In genomic region chr9:44468224-44468623, GRCm38 (mm10) we compare ENCODE assay signal across 25 mouse cellular contexts. TPM values are rescaled to one million over a fixed set of nuclear protein-coding genes. Genes with fewer than 3 reads are reported as not detected.
DNase-seq lines count a peak whose midpoint lies in the region; ATAC-seq and TF ChIP-seq lines count a peak whose summit lies in the region.
"Had no signal": no experiment of that assay in that cellular context is flagged by ENCODE, and none has a peak within 500 bp of the region (broad histone marks: within the 10 kb centered on the region; RNA-seq: fewer than 3 reads in every experiment).

No protein-coding gene starts in this region.

- peak; percentile 83 for DNase-seq in kidney, adult 2 months
- DNase-seq in kidney, postnatal 4 days, result no peak
- DNase-seq in kidney, postnatal 14 days, result peak; percentile 43
- DNase-seq in midbrain, postnatal 0 days (ENCODE audit: low spot score), result no peak
- no peak for DNase-seq in heart, adult 11 months
- no peak for DNase-seq in gastrocnemius, adult 8-10 months (ENCODE audit: low spot score in 2 of 2)
- DNase-seq: adrenal gland, adult 8-10 months; cerebellum, adult 8-10 months; gastrocnemius, postnatal 10 days; heart, adult 18-20 months; lung, adult 18-20 months; lung, postnatal 14 days; right cerebral cortex, postnatal 25 days had no signal

- no peaks in the 10 kb centered on the region for H3K36me3 ChIP-seq in kidney, adult 2 months (ENCODE audit: control insufficient read depth, insufficient read depth, low read length)
- H3K36me3 ChIP-seq in intestine, postnatal 0 days (ENCODE audit: control insufficient read depth, insufficient read depth), result no peaks in the 10 kb centered on the region
- H3K36me3 ChIP-seq in midbrain, postnatal 0 days (ENCODE audit: insufficient read depth, low read length), result no peaks in the 10 kb centered on the region
- H3K36me3 ChIP-seq: forebrain, embryonic 10.5 days; heart, embryonic 13.5 days had no signal

- no peak for TF ChIP-seq POLR2A in kidney, adult 2 months (IDR thresholded peaks at IDR 0.05; ENCODE audit: low read depth, low read length)

- WGBS in kidney, adult 2 months, result 37% methylated on average over 7 of the region's 7 CpGs
- 28% methylated on average over 7 of the region's 7 CpGs for WGBS in intestine, postnatal 0 days
- WGBS in midbrain, postnatal 0 days, result 42% methylated on average over 7 of the region's 7 CpGs

- no peak overlapping the region; the same call in 1 of the 2 replicates for H3K4me2 ChIP-seq in intestine, postnatal 0 days (replicated peaks; ENCODE audit: low read depth)
- no peak overlapping the region for H3K4me2 ChIP-seq in midbrain, postnatal 0 days (ENCODE audit: low read depth, low read length, poor library complexity, severe bottlenecking)
- H3K4me2 ChIP-seq: heart, embryonic 13.5 days; liver, embryonic 11.5 days had no signal

- H3K4me3 ChIP-seq in kidney, adult 2 months (ENCODE audit: insufficient read depth, low read depth, low read length), result no peak overlapping the region
- no peak overlapping the region for H3K4me3 ChIP-seq in intestine, postnatal 0 days (ENCODE audit: low read depth, low read length)
- no peak overlapping the region for H3K4me3 ChIP-seq in midbrain, postnatal 0 days (ENCODE audit: low read depth, low read length)
- H3K4me3 ChIP-seq: forebrain, embryonic 10.5 days; heart, embryonic 13.5 days; megakaryocyte, embryonic 14.5 days had no signal

- peaks cover 5% of the 10 kb centered on the region; the same call in 1 of the 2 replicates for H3K4me1 ChIP-seq in kidney, adult 2 months (ENCODE audit: control insufficient read depth, insufficient read depth, low read length)
- H3K4me1 ChIP-seq in intestine, postnatal 0 days (replicated peaks; ENCODE audit: control insufficient read depth, insufficient read depth, low read length), result no peaks in the 10 kb centered on the region; the same call in 1 of the 2 replicates
- peaks cover 16% of the 10 kb centered on the region for H3K4me1 ChIP-seq in midbrain, postnatal 0 days (ENCODE audit: insufficient read depth, low read length)
- H3K4me1 ChIP-seq: heart, embryonic 13.5 days had no signal

- no peaks in the 10 kb centered on the region for H3K27me3 ChIP-seq in kidney, adult 2 months (replicated peaks; ENCODE audit: control insufficient read depth, insufficient read depth, low read length)
- H3K27me3 ChIP-seq in intestine, postnatal 0 days (replicated peaks; ENCODE audit: control insufficient read depth, insufficient read depth, low read length), result no peaks in the 10 kb centered on the region
- no peaks in the 10 kb centered on the region for H3K27me3 ChIP-seq in midbrain, postnatal 0 days (ENCODE audit: insufficient read depth, low read length)

- H3K9ac ChIP-seq in intestine, postnatal 0 days (ENCODE audit: low read depth, low read length), result no peak overlapping the region
- H3K9ac ChIP-seq in midbrain, postnatal 0 days (replicated peaks; ENCODE audit: low read length, poor library complexity, severe bottlenecking), result no peak overlapping the region
- H3K9ac ChIP-seq: heart, embryonic 13.5 days had no signal

- TF ChIP-seq CTCF in kidney, adult 2 months (conservative IDR thresholded peaks at IDR 0.05; ENCODE audit: insufficient read depth, insufficient read length, low read depth, low read length), result no peak
- TF ChIP-seq CTCF in intestine, postnatal 0 days (IDR thresholded peaks at IDR 0.05; ENCODE audit: low read depth), result no peak
- no peak for TF ChIP-seq CTCF in midbrain, postnatal 0 days (IDR thresholded peaks at IDR 0.05)

- no peak overlapping the region for H3K27ac ChIP-seq in kidney, adult 2 months (ENCODE audit: insufficient read depth, low read depth, low read length)
- H3K27ac ChIP-seq in intestine, postnatal 0 days (ENCODE audit: low read depth, low read length), result no peak overlapping the region
- peak overlapping the region; percentile 86 for H3K27ac ChIP-seq in midbrain, postnatal 0 days (ENCODE audit: low read depth, low read length)
- H3K27ac ChIP-seq: forebrain, embryonic 10.5 days; heart, embryonic 13.5 days had no signal

- ATAC-seq in intestine, postnatal 0 days, result peak; percentile 47
- ATAC-seq in midbrain, postnatal 0 days (ENCODE audit: low FRiP score), result no peak

- H3K9me3 ChIP-seq in intestine, postnatal 0 days (ENCODE audit: control insufficient read depth), result no peaks in the 10 kb centered on the region
- H3K9me3 ChIP-seq in midbrain, postnatal 0 days (ENCODE audit: low read length), result no peaks in the 10 kb centered on the region
- H3K9me3 ChIP-seq: forebrain, embryonic 10.5 days; heart, embryonic 13.5 days had no signal

RNA-seq across cellular contexts. Expression of gene Upk2, which starts 13.4 kb away (rescaled TPM):
- 9.0 and 11.6 TPM in 2 replicates for polyA plus RNA-seq in kidney, adult 2 months (2012; rRNA removed)
- not detected in 2 replicates for polyA plus RNA-seq in intestine, postnatal 0 days (2015; fragmentation: Nextera tagmentation; extraction: Ambion mirVana)
- not detected in 2 replicates for total RNA-seq in midbrain, postnatal 0 days (2014; rRNA removed)
- not detected in 2 replicates for polyA plus RNA-seq in midbrain, postnatal 0 days (2015; fragmentation: Nextera tagmentation; extraction: Ambion mirVana)
- under 1 TPM in 2 of 4 experiments, not detected in 2; 0.29 to 0.54 TPM for total RNA-seq in gastrocnemius, adult 8-10 months (2022)
- total RNA-seq: adrenal gland, adult 8-10 months; heart, adult 18-20 months; heart, postnatal 25 days; layer of hippocampus, adult 8-10 months; left cerebral cortex, adult 18-20 months had no signal
- polyA plus RNA-seq: forebrain, embryonic 10.5 days; heart, embryonic 13.5 days; liver, embryonic 11.5 days; neural tube, embryonic 14.5 days had no signal

RNA-seq across cellular contexts. Expression of gene Bcl9l, which starts 14.4 kb away (rescaled TPM):
- 23.1 and 25.1 TPM in 2 replicates for polyA plus RNA-seq in kidney, adult 2 months (2012; rRNA removed)
- polyA plus RNA-seq in intestine, postnatal 0 days (2015; fragmentation: Nextera tagmentation; extraction: Ambion mirVana), result 4.8 and 4.9 TPM in 2 replicates
- 42.1 and 61.1 TPM in 2 replicates for total RNA-seq in midbrain, postnatal 0 days (2014; rRNA removed)
- polyA plus RNA-seq in midbrain, postnatal 0 days (2015; fragmentation: Nextera tagmentation; extraction: Ambion mirVana), result 10.0 and 10.4 TPM in 2 replicates
- 10 to 100 TPM; 36.4 to 43.8 (median 41.7) TPM for total RNA-seq in gastrocnemius, adult 8-10 months (2022)

RNA-seq across cellular contexts. Expression of gene Foxr1, which starts 27.3 kb away (rescaled TPM):
- polyA plus RNA-seq in kidney, adult 2 months (2012; rRNA removed), result not detected in 2 replicates
- polyA plus RNA-seq in intestine, postnatal 0 days (2015; fragmentation: Nextera tagmentation; extraction: Ambion mirVana), result not detected in 2 replicates
- not detected in 2 replicates for total RNA-seq in midbrain, postnatal 0 days (2014; rRNA removed)
- not detected in 2 replicates for polyA plus RNA-seq in midbrain, postnatal 0 days (2015; fragmentation: Nextera tagmentation; extraction: Ambion mirVana)
- not detected for total RNA-seq in gastrocnemius, adult 8-10 months (2022)
- total RNA-seq: adrenal gland, adult 8-10 months; gastrocnemius, postnatal 10 days; heart, adult 18-20 months; heart, postnatal 25 days; layer of hippocampus, adult 8-10 months; left cerebral cortex, adult 18-20 months had no signal
- polyA plus RNA-seq: forebrain, embryonic 10.5 days; heart, embryonic 13.5 days; limb, embryonic 11.5 days; liver, embryonic 11.5 days; neural tube, embryonic 14.5 days; stomach, embryonic 16.5 days; thymus, postnatal 0 days had no signal

RNA-seq across cellular contexts. Expression of gene Ccdc84, which starts 49.9 kb away (rescaled TPM):
- 22.2 and 26.7 TPM in 2 replicates for polyA plus RNA-seq in kidney, adult 2 months (2012; rRNA removed)
- 14.7 and 19.7 TPM in 2 replicates for polyA plus RNA-seq in intestine, postnatal 0 days (2015; fragmentation: Nextera tagmentation; extraction: Ambion mirVana)
- 20.0 and 23.2 TPM in 2 replicates for total RNA-seq in midbrain, postnatal 0 days (2014; rRNA removed)
- 30.2 and 36.1 TPM in 2 replicates for polyA plus RNA-seq in midbrain, postnatal 0 days (2015; fragmentation: Nextera tagmentation; extraction: Ambion mirVana)
- 1 to 10 TPM; 1.6 to 4.5 (median 3.4) TPM for total RNA-seq in gastrocnemius, adult 8-10 months (2022)

Comparison
In these comparisons a context has a peak if more than half of its experiments do, and no peak if none do; other contexts are left out.
1. DNase-seq: peak in kidney, adult 2 months (single experiment) and kidney, postnatal 14 days (single experiment); none in kidney, postnatal 4 days (0 of 2), midbrain, postnatal 0 days (single experiment), heart, adult 11 months (single experiment) and gastrocnemius, adult 8-10 months (0 of 2).